Mouse (Mus musculus): ENCODE data around the gene Csn1s1.

The Csn1s1 gene

GRCm38 (mm10) chr5:87665908-87666307 lies at the start of gene Csn1s1:
TSS of gene Csn1s1 (plus strand) at chr5:87666208.
- no peak for DNase-seq (ENCODE audit: low spot score in 2 of 2)

- no peak for DNase-seq (ENCODE audit: low spot score in 2 of 2)
Measured at GRCm38 (mm10) chr5:87622681-87623080, 43.3 kb upstream of the Csn1s1 start.

- DNase-seq (ENCODE audit: low spot score in 2 of 2): no peak
Measured at GRCm38 (mm10) chr5:87642787-87643186, 23.2 kb upstream of the Csn1s1 start.

- DNase-seq (ENCODE audit: low spot score in 2 of 2): no peak
Measured at GRCm38 (mm10) chr5:87699530-87699929, 33.5 kb downstream of the Csn1s1 start, which contains the start of gene Csn2. TSS of gene Csn2 (minus strand) at chr5:87699630.

GRCm38 (mm10) chr5:87705891-87706290 lies 39.9 kb downstream of the Csn1s1 start:
- DNase-seq (ENCODE audit: low spot score in 2 of 2): no peak
